Mouse (Mus musculus) embryo, embryonic 11 days (tissue): ENCODE measurements around the gene Ddn.

Experiments used
- DNase-seq: peaks from one replicate; pipeline ENCODE4 v3.0.0-alpha.2; 2015

The Ddn gene

GRCm38 (mm10) chr15:98809390-98809789 lies at the start of gene Ddn:
Ddn (minus strand) TSS chr15:98809490.
- DNase-seq = no peak

GRCm38 (mm10) chr15:98854214-98854613 lies 44.9 kb upstream of the Ddn start:
- DNase-seq = no peak

- no peak for DNase-seq
These were observed 44.1 kb upstream of the Ddn start for GRCm38 (mm10) chr15:98853161-98853937.

GRCm38 (mm10) chr15:98852733-98853132 lies 43.4 kb upstream of the Ddn start:
- no peak for DNase-seq

- DNase-seq = no peak
These were observed 42.8 kb upstream of the Ddn start for GRCm38 (mm10) chr15:98852071-98852470.

GRCm38 (mm10) chr15:98851229-98851818 lies 42.0 kb upstream of the Ddn start:
- DNase-seq = no peak

- DNase-seq = no peak
These were observed 41.4 kb upstream of the Ddn start for GRCm38 (mm10) chr15:98850668-98851067.

GRCm38 (mm10) chr15:98849956-98850600 lies 40.8 kb upstream of the Ddn start:
- no peak for DNase-seq

GRCm38 (mm10) chr15:98849165-98849564 lies 39.9 kb upstream of the Ddn start:
- no peak for DNase-seq

GRCm38 (mm10) chr15:98846140-98846539 lies 36.9 kb upstream of the Ddn start:
- no peak for DNase-seq

- no peak for DNase-seq
These were observed 35.9 kb upstream of the Ddn start for GRCm38 (mm10) chr15:98845149-98845548.

GRCm38 (mm10) chr15:98843595-98844223 lies 34.4 kb upstream of the Ddn start:
- DNase-seq = no peak

- no peak for DNase-seq
These were observed 30.6 kb upstream of the Ddn start for GRCm38 (mm10) chr15:98839671-98840585.

GRCm38 (mm10) chr15:98839161-98839560 lies 29.9 kb upstream of the Ddn start:
- no peak for DNase-seq

- DNase-seq = no peak
These were observed 28.4 kb upstream of the Ddn start for GRCm38 (mm10) chr15:98837743-98838103.

GRCm38 (mm10) chr15:98837006-98837742 lies 27.9 kb upstream of the Ddn start:
- no peak for DNase-seq

- DNase-seq = no peak
These were observed 26.0 kb upstream of the Ddn start for GRCm38 (mm10) chr15:98835291-98835690.

- no peak for DNase-seq
These were observed 24.8 kb upstream of the Ddn start for GRCm38 (mm10) chr15:98834059-98834458.

- no peak for DNase-seq
These were observed 24.0 kb upstream of the Ddn start for GRCm38 (mm10) chr15:98833281-98833680.

- DNase-seq = peak; percentile 19
These were observed 23.1 kb upstream of the Ddn start for GRCm38 (mm10) chr15:98832161-98833058.

- DNase-seq = no peak
These were observed 22.4 kb upstream of the Ddn start for GRCm38 (mm10) chr15:98831684-98832035.
